Mouse (Mus musculus): Measurements from ENCODE around the gene Anpep. TPM values are rescaled to one million over a fixed set of nuclear protein-coding genes. Genes with fewer than 3 reads are reported as not detected.

Gene Anpep
- polyA plus RNA-seq, 1 experiment = 41.0 TPM

GRCm38 (mm10) chr7:79780647-79781626 lies 79.9 kb downstream of the Anpep start:
- peaks cover 7% of the 10 kb centered on the region; the same call in 1 of the 2 replicates for H3K4me1 ChIP-seq (ENCODE audit: control insufficient read depth, insufficient read depth, low read length)

More at GRCm38 (mm10) chr7:79780647-79781626, 79.9 kb downstream of the Anpep start:
- H3K4me3 ChIP-seq (ENCODE audit: insufficient read depth, low read length) = no peak overlapping the region
- TF ChIP-seq CTCF (IDR thresholded peaks at IDR 0.05; ENCODE audit: borderline replicate concordance, insufficient read depth, low read length) = peak; percentile 49; the same call in 1 of the 2 replicates
- peak; percentile 12; the same call in 1 of the 2 replicates for TF ChIP-seq POLR2A (IDR thresholded peaks at IDR 0.05; ENCODE audit: low read depth, low read length)
- H3K27ac ChIP-seq (ENCODE audit: insufficient read depth, low read length) = peak overlapping the region; percentile 88

Other genes with a start within 250 kb of the Anpep start
- not detected in 2 replicates for gene Rhcg, start 243.4 kb downstream of the Anpep start, polyA plus RNA-seq (2011; ENCODE audit: insufficient read length, low read depth, missing spikeins)
- gene Ticrr, start 200.9 kb downstream of the Anpep start, polyA plus RNA-seq (2011; ENCODE audit: insufficient read length, low read depth, missing spikeins) = 5.5 and 7.3 TPM in 2 replicates
- gene Kif7, start 145.3 kb downstream of the Anpep start, polyA plus RNA-seq (2011; ENCODE audit: insufficient read length, low read depth, missing spikeins) = 3.5 and 5.3 TPM in 2 replicates
- gene Plin1, start 128.2 kb downstream of the Anpep start, polyA plus RNA-seq (2011; ENCODE audit: insufficient read length, low read depth, missing spikeins) = 0.23 TPM in 1 of 2 replicates, not detected in the other
- 3.2 and 7.3 TPM in 2 replicates for gene Pex11a, start 117.9 kb downstream of the Anpep start, polyA plus RNA-seq (2011; ENCODE audit: insufficient read length, low read depth, missing spikeins)
- not detected in 2 replicates for gene Wdr93, start 117.9 kb downstream of the Anpep start, polyA plus RNA-seq (2011; ENCODE audit: insufficient read length, low read depth, missing spikeins)
- not detected in 2 replicates for gene Mesp1, start 67.3 kb downstream of the Anpep start, polyA plus RNA-seq (2011; ENCODE audit: insufficient read length, low read depth, missing spikeins)
- not detected in 2 replicates for gene Mesp2, start 50.3 kb downstream of the Anpep start, polyA plus RNA-seq (2011; ENCODE audit: insufficient read length, low read depth, missing spikeins)
- gene Ap3s2, start 59.6 kb upstream of the Anpep start, polyA plus RNA-seq (2011; ENCODE audit: insufficient read length, low read depth, missing spikeins) = 26.4 and 31.6 TPM in 2 replicates
- 31.1 and 43.8 TPM in 2 replicates for gene Arpin, start 74.3 kb upstream of the Anpep start, polyA plus RNA-seq (2011; ENCODE audit: insufficient read length, low read depth, missing spikeins)
- gene Zfp710, start 163.8 kb upstream of the Anpep start, polyA plus RNA-seq (2011; ENCODE audit: insufficient read length, low read depth, missing spikeins) = 7.7 and 8.7 TPM in 2 replicates